Mouse (Mus musculus) cortical plate, adult 2 months (tissue): ENCODE measurements at regions not wholly inside any gene's neighbourhood (a gene's known extent, or its start where the extent isn't known, plus 50 kb on each side); places are given as distances from the start of the nearest gene placed in this dataset.

Source experiments
- H3K27ac ChIP-seq: fragments of 200-500 bp; 2 replicates; pipeline ENCODE4 v1.5.1; 2012; ENCODE audit warnings: low read length, control low read depth, inconsistent platforms; ENCODE audit not compliant: insufficient read depth
- H3K4me1 ChIP-seq: fragments of 200-500 bp; 2 replicates; pipeline ENCODE4 v1.6.1; 2011; ENCODE audit warnings: low read length; ENCODE audit not compliant: control insufficient read depth, insufficient read depth
- H3K4me3 ChIP-seq: fragments of 200-500 bp; 2 replicates; pipeline ENCODE4 v1.5.1; 2011; ENCODE audit warnings: mild to moderate bottlenecking, low read length, control low read depth; ENCODE audit not compliant: insufficient read depth
- CTCF ChIP-seq: fragments of 200-500 bp; IDR thresholded peaks from 2 replicates; pipeline ENCODE4 v1.5.1; 2011; ENCODE audit warnings: mild to moderate bottlenecking, control low read depth, low read length; ENCODE audit not compliant: insufficient read depth; ENCODE audit errors: extremely low read depth
- POLR2A ChIP-seq: fragments of 200-500 bp; IDR thresholded peaks from 2 replicates; pipeline ENCODE4 v1.6.1; 2011; ENCODE audit warnings: mild to moderate bottlenecking, low read length, control low read depth; ENCODE audit not compliant: insufficient read depth; ENCODE audit errors: extremely low read depth

DNA sequence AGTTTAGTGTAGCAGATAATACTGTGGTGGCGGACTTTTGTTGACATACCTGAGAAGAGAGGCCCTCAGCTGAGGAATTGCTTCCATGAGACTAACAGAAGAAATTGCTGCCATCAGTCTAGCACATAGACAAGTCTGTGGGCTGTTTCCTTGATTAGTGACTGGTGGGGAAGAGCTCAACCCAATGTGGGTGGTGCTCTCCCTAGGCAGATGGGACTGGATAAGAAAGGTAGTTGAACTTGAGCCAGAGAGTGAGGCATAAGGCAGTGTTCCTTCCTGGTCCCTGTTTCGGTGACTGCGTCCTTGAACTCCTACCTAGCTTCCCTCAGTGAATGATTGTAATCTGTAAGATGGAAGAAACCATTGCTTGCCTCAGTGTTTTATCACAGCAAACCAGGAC is 79.4 kb downstream of the Gm4791 start:
- H3K4me1 ChIP-seq, result no peaks in the 10 kb centered on the region
- TF ChIP-seq POLR2A (no peak), CTCF (no peak)
- H3K27ac ChIP-seq, result no peak overlapping the region
- no peak overlapping the region for H3K4me3 ChIP-seq

DNA sequence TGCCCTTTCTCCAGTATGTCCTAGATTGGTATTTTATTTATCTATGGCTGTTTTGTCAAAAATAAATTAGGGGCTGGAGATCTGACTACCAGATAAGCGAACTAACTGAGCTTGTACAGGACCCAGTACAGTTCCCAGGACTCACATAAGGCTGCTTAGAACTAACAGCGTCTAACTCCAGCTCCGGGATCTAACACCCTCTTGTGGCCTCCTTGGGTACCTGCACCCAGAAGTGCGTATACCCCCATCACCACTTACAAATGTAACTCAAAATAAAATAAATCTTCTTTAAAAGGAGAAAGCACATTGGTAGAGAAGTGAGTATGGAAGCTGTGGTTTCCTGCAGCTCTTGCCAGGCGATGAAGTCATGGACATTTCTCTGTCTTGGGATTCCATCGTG is 82.9 kb downstream of the Gm4791 start:
- no peak for TF ChIP-seq CTCF
- no peak for TF ChIP-seq POLR2A
- Histone ChIP-seq H3K4me1 (no peaks in the 10 kb centered on the region), H3K27ac (no peak overlapping the region), H3K4me3 (no peak overlapping the region)

DNA sequence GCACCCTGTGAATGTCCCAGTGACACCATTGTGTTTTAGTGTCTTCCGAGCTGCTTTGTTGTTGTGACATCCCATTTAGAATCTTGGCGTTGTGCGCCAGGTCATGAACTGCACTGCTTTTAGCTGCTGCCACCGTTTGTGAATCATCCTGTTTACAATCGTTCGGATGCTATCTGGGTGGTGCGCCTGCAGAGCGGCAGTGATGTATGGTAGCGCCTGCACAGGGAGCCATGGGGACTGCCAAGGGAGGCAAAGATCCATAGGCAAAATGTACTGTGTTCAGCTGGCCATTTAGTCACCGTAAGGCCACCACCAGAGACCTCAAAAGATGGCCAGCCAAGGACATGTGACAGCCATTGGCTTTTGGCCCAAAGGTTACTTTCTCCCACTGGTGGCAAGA is 93.3 kb downstream of the Gm4791 start:
- Histone ChIP-seq H3K27ac (no peak overlapping the region), H3K4me1 (no peaks in the 10 kb centered on the region), H3K4me3 (no peak overlapping the region)
- TF ChIP-seq POLR2A (no peak), CTCF (no peak)

DNA sequence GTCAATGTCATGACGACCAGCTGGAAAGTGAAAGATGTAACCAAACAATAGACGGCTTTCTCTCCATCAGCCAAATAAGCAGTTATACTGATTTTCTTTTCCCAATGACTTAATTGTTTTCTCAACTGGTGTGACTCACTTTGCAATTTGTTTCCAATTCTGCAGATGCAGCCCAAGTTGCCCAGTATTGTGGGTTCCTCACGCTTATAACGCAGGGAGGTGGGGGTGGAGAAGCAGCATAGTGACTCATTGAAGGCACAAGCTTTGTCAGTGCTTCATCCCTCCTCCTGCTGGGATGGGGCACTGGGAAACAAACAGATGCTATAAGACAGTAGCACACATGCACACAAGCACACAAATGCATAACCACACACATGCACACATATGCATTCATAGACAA is 97.1 kb downstream of the Gm4791 start:
- H3K27ac ChIP-seq, result no peak overlapping the region
- H3K4me3 ChIP-seq, result no peak overlapping the region
- TF ChIP-seq POLR2A, result no peak
- TF ChIP-seq CTCF, result no peak
- no peaks in the 10 kb centered on the region for H3K4me1 ChIP-seq

DNA sequence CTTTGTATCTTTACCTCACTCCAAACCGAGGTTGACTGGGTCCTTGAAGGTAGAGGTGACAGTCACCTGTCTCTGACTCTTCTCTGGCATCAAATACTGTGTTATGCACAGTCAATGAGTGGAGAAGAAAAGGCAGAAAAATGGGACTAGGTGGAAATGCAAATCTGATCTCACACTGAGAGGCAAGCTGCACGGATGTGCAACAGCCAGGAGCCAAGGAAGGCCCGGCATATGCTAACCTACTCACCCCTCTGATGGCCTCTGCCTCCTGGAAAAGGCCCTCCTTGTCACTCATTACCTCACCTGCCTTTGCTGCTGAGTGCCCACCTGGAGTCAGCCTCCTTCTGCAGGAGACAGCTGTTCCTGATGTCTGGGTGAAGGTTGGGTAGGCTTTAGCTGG is 104.8 kb downstream of the Gm4791 start:
- Histone ChIP-seq H3K4me1 (no peaks in the 10 kb centered on the region), H3K4me3 (no peak overlapping the region), H3K27ac (no peak overlapping the region)
- TF ChIP-seq POLR2A (no peak), CTCF (no peak)

DNA sequence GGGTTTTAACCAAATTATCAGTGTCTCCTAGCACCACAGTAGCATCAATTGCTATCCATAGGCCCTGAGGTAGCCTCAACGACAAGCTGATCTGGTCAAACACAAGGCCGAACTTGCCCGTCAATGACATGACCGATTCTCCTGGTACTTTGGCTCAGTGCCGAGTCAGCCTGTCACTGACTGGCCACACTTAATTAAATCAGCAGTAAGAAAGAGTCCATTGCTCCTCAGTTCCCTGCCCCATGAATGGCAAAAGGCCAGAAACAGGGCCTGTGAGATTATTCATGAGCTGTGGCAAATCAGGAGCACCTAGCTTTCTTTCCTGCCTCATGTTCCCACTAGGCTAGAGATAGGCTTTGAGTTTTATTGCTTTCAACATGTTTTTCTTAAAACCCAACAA is 105.4 kb downstream of the Gm4791 start:
- TF ChIP-seq POLR2A (no peak), CTCF (no peak)
- H3K27ac ChIP-seq, result no peak overlapping the region
- no peaks in the 10 kb centered on the region for H3K4me1 ChIP-seq
- no peak overlapping the region for H3K4me3 ChIP-seq

DNA sequence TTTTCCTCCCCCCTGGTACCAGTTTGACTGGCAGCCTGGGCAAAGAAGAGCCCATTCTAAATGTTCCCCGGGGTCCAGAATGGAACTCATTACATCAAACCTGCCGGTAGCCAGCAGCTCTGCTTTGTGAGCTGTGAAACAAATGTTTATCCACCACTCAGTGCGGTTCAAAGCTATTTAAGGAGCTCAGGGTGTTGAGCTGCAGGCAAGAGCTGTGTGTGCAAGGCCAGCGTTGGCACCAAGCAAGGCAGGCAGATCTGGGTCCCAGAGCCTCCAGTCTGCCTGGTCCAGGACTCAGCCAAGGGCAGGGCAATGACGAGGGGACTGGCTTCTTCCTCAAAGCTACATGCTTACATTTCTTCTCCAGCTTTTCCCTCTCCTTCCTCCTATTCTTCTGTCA is 109.6 kb downstream of the Gm4791 start:
- no peak overlapping the region for H3K4me3 ChIP-seq
- TF ChIP-seq CTCF (no peak), POLR2A (no peak)
- H3K4me1 ChIP-seq, result no peaks in the 10 kb centered on the region
- H3K27ac ChIP-seq, result no peak overlapping the region

DNA sequence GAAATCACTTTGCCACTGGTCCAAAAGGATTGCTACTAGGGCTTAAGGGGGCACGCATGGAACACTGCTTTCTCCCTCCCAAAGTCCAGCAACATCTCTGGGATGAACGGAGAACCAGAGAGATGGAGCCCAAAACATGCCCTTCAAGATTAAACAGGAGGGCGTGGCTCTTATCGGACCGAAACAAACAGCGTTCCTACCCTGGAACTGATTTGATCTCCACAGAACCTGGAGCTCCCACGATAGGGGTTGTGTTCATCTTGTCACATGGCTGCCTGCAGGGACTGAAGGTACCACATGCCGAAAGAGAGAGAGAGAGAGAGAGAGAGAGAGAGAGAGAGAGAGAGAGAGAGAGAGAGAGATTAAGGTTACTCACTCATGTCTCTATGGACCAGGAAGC is 120.7 kb downstream of the Gm4791 start:
- Histone ChIP-seq H3K4me3 (no peak overlapping the region), H3K4me1 (no peaks in the 10 kb centered on the region), H3K27ac (no peak overlapping the region)
- TF ChIP-seq CTCF (no peak), POLR2A (no peak)

DNA sequence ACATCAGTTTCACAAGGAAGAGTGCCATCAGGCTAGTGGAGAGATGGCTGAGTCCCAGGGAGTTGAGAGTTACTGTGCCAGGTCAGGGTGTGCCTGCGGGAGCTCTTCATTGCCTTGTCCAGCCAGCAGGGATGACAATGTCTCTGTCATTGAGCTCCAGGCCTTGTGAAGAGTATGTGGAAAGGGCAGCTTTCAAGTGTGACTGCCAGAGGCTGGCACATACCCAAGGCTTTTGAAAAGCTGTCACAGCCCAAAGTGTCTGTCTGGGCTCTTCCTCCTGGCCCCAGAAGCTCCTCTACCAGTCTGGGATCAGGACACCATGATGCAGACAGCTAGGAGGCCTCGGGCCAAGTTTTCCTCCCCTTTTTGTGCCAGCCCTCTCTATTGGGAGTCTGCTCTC is 124.6 kb downstream of the Gm4791 start:
- TF ChIP-seq CTCF (no peak), POLR2A (no peak)
- no peak overlapping the region for H3K27ac ChIP-seq
- H3K4me3 ChIP-seq, result no peak overlapping the region
- no peaks in the 10 kb centered on the region for H3K4me1 ChIP-seq

DNA sequence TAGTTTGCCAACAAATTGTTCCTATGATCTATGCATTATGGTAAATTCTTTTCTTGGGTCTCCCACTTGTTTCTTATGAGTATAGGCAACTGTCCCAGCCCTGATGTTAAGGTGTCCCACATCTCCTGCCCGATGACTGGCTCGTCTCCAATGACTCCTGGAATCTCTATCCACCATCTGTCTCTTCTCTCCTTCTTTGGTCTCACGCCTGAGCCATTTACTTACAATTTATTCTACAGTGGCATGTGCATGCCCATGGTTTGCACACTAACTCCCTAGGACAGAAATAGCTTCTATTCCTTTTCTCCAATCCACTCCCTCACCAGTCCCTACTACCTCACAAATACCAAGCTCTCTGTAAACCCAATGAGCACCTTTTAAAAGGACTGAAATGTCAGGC is 127.0 kb downstream of the Gm4791 start:
- H3K4me3 ChIP-seq, result no peak overlapping the region
- TF ChIP-seq CTCF (no peak), POLR2A (no peak)
- no peaks in the 10 kb centered on the region for H3K4me1 ChIP-seq
- H3K27ac ChIP-seq, result no peak overlapping the region

DNA sequence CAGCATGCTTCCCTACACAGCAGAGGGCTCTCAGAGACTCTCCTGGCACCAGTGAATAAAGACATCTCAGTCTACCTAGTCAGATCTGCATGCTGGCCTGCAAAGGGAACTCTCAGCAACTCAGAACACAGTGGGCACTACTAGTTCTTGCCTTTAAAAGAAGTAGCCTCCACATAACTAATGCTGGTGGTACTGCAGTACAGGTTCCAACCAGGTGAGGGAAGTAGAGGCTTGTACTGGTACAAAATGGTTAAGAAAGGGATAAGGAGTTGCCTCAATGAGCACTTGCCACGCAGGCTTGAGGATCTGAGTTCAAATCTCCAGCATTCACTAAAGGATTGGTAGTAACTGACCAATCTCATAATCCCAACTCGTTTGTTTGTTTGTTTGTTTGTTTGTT is 127.7 kb downstream of the Gm4791 start:
- H3K27ac ChIP-seq, result no peak overlapping the region
- no peak overlapping the region for H3K4me3 ChIP-seq
- no peaks in the 10 kb centered on the region for H3K4me1 ChIP-seq
- peak; percentile 34; the same call in 1 of the 2 replicates for TF ChIP-seq CTCF
- no peak for TF ChIP-seq POLR2A
